27 mouse cellular contexts compared by ENCODE assay signal in the genomic region with DNA sequence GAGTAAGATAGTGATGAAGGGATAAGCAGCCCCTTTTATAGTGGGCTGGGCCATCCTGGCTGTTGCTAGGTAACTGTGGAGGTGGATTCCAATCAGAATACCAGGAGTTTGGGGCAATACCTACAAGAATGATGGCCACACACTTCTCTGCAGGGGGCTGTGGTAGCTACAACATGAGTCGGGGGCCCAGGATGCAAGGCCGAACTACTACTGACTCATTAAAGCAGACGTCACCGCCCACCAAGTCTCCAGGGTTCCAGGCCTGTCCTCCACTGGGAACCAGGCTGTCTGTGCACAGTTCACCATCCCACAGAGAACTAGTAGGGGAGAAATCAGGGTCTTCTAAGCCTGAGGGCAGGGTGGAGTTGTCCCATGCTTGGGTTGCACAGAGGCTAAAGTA.
"Had no signal": no experiment of that assay in that cellular context is flagged by ENCODE, and none has a peak within 500 bp of the region (broad histone marks: within the 10 kb centered on the region; RNA-seq: fewer than 3 reads in every experiment).

No protein-coding gene starts in this region.

- H3K27me3 ChIP-seq: embryonic facial prominence, embryonic 12.5 days; embryonic facial prominence, embryonic 13.5 days; embryonic facial prominence, embryonic 15.5 days; forebrain, embryonic 12.5 days; forebrain, embryonic 13.5 days; forebrain, embryonic 15.5 days; heart, embryonic 12.5 days had no signal

- DNase-seq: cerebellum, adult 8-10 months; cerebellum, adult 9-10 months; cerebellum, adult 9-11 months; cerebellum, postnatal 10 days; cerebellum, postnatal 14 days; cerebellum, postnatal 25 days; cerebellum, postnatal 36 days; embryo, embryonic 11 days; gastrocnemius, adult 2 months; gastrocnemius, postnatal 14 days; gastrocnemius, postnatal 25 days; gastrocnemius, postnatal 36 days; heart, adult 18-20 months had no signal

- H3K9ac ChIP-seq: embryonic facial prominence, embryonic 12.5 days; embryonic facial prominence, embryonic 13.5 days; embryonic facial prominence, embryonic 15.5 days; forebrain, embryonic 12.5 days; forebrain, embryonic 13.5 days; forebrain, embryonic 15.5 days; heart, embryonic 12.5 days had no signal

- H3K4me1 ChIP-seq: embryonic facial prominence, embryonic 10.5 days; embryonic facial prominence, embryonic 12.5 days; embryonic facial prominence, embryonic 13.5 days; embryonic facial prominence, embryonic 15.5 days; forebrain, embryonic 10.5 days; forebrain, embryonic 12.5 days; forebrain, embryonic 13.5 days; forebrain, embryonic 15.5 days; heart, embryonic 10.5 days; heart, embryonic 12.5 days had no signal

- H3K27ac ChIP-seq: embryonic facial prominence, embryonic 10.5 days; embryonic facial prominence, embryonic 12.5 days; embryonic facial prominence, embryonic 13.5 days; embryonic facial prominence, embryonic 15.5 days; forebrain, embryonic 10.5 days; forebrain, embryonic 12.5 days; forebrain, embryonic 13.5 days; forebrain, embryonic 15.5 days; gastrocnemius, adult 2 months; heart, embryonic 10.5 days had no signal

- ATAC-seq: forebrain, embryonic 13.5 days; forebrain, embryonic 14.5 days; forebrain, embryonic 15.5 days; forebrain, embryonic 16.5 days had no signal

- H3K36me3 ChIP-seq: embryonic facial prominence, embryonic 10.5 days; embryonic facial prominence, embryonic 12.5 days; embryonic facial prominence, embryonic 13.5 days; embryonic facial prominence, embryonic 15.5 days; forebrain, embryonic 10.5 days; forebrain, embryonic 12.5 days; forebrain, embryonic 15.5 days; heart, embryonic 10.5 days; heart, embryonic 12.5 days had no signal

- H3K4me3 ChIP-seq: embryonic facial prominence, embryonic 10.5 days; embryonic facial prominence, embryonic 12.5 days; embryonic facial prominence, embryonic 13.5 days; embryonic facial prominence, embryonic 15.5 days; erythroblast, embryonic 14.5 days; forebrain, embryonic 10.5 days; forebrain, embryonic 12.5 days; forebrain, embryonic 13.5 days; forebrain, embryonic 15.5 days; gastrocnemius, adult 2 months; heart, embryonic 10.5 days; heart, embryonic 12.5 days had no signal

- H3K4me2 ChIP-seq: embryonic facial prominence, embryonic 12.5 days; embryonic facial prominence, embryonic 13.5 days; embryonic facial prominence, embryonic 15.5 days; forebrain, embryonic 12.5 days; forebrain, embryonic 13.5 days; forebrain, embryonic 15.5 days; heart, embryonic 11.5 days; heart, embryonic 12.5 days had no signal
